Mouse (Mus musculus) T-helper 1 cell (primary cell): ENCODE results near the gene Pdzd7.

ENCODE experiments used
- in situ Hi-C: fragments of 300-600 bp; cut with MboI, MseI; formaldehyde crosslinking; loops from one replicate; pipeline ENCODE4 v1.15.1; 2025; ENCODE audit warnings: high pct_unique_total_duplicates

Pdzd7 gene

GRCm38 (mm10) chr19:45013581-45014225 is 31.8 kb downstream of the Pdzd7 start:
- in situ Hi-C loops: no loop called here

GRCm38 (mm10) chr19:45012636-45013035 is 32.9 kb downstream of the Pdzd7 start:
- in situ Hi-C loops: no loop called here

- in situ Hi-C loops: no loop called here
These were observed 33.3 kb downstream of the Pdzd7 start for GRCm38 (mm10) chr19:45012219-45012618.

GRCm38 (mm10) chr19:45010646-45011045 is 34.9 kb downstream of the Pdzd7 start:
- in situ Hi-C loops: no loop called here

- in situ Hi-C loops: loop anchor here (5.0 kb wide), 1 partner anchor 40 kb away; the partner anchor contains the start of genes Pdzd7 and Sfxn3
These were observed 37.9 kb downstream of the Pdzd7 start for GRCm38 (mm10) chr19:45007425-45008191.

GRCm38 (mm10) chr19:45007021-45007420 is 38.5 kb downstream of the Pdzd7 start:
- in situ Hi-C loops: loop anchor here (5.0 kb wide), 1 partner anchor 40 kb away; the partner anchor contains the start of genes Pdzd7 and Sfxn3

- in situ Hi-C loops: loop anchor here (5.0 kb wide), 1 partner anchor 41 kb away; the partner anchor contains the start of genes Pdzd7 and Sfxn3
These were observed 39.4 kb downstream of the Pdzd7 start, which contains the start of gene Mrpl43 for GRCm38 (mm10) chr19:45005957-45006712. TSS of gene Mrpl43 (minus strand) at chr19:45006442.

GRCm38 (mm10) chr19:45005444-45005843 is 40.1 kb downstream of the Pdzd7 start, which contains the start of gene Twnk:
TSS of gene Twnk (plus strand) at chr19:45005663.
- in situ Hi-C loops: loop anchor here (5.0 kb wide), 1 partner anchor 42 kb away; the partner anchor contains the start of genes Pdzd7 and Sfxn3

GRCm38 (mm10) chr19:45003740-45004516 is 41.6 kb downstream of the Pdzd7 start:
- in situ Hi-C loops: no loop called here

GRCm38 (mm10) chr19:45002301-45002700 is 43.2 kb downstream of the Pdzd7 start:
- in situ Hi-C loops: no loop called here

GRCm38 (mm10) chr19:44999647-45000046 is 45.9 kb downstream of the Pdzd7 start:
- in situ Hi-C loops: no loop called here

- in situ Hi-C loops: no loop called here
These were observed 47.7 kb downstream of the Pdzd7 start for GRCm38 (mm10) chr19:44997786-44998185.

- in situ Hi-C loops: no loop called here
These were observed 52.8 kb downstream of the Pdzd7 start for GRCm38 (mm10) chr19:44992712-44993111.

GRCm38 (mm10) chr19:44992246-44992645 is 53.3 kb downstream of the Pdzd7 start:
- in situ Hi-C loops: no loop called here

GRCm38 (mm10) chr19:44991031-44991430 is 54.5 kb downstream of the Pdzd7 start:
- in situ Hi-C loops: no loop called here

GRCm38 (mm10) chr19:44989567-44990495 is 55.7 kb downstream of the Pdzd7 start:
- in situ Hi-C loops: no loop called here

GRCm38 (mm10) chr19:44988831-44989566 is 56.5 kb downstream of the Pdzd7 start, which contains the start of gene Sema4g:
TSS of gene Sema4g (plus strand) at chr19:44989101.
- in situ Hi-C loops: no loop called here

- in situ Hi-C loops: no loop called here
These were observed 57.2 kb downstream of the Pdzd7 start for GRCm38 (mm10) chr19:44988321-44988720.

- in situ Hi-C loops: no loop called here
These were observed 57.7 kb downstream of the Pdzd7 start for GRCm38 (mm10) chr19:44987851-44988250.
